Mouse (Mus musculus): ENCODE measurements at regions not wholly inside any gene's neighbourhood (a gene's known extent, or its start where the extent isn't known, plus 50 kb on each side); places are given as distances from the start of the nearest gene placed in this dataset.
A peak's percentile ranks its signal among the peaks of the same experiment; 100 is the strongest.

GRCm38 (mm10) chr3:38820787-38821186 lies 66.0 kb upstream of the Fat4 start:
- no peaks in the 10 kb centered on the region for H3K27me3 ChIP-seq (ENCODE audit: insufficient read depth, poor library complexity, severe bottlenecking)
- no peak for DNase-seq (ENCODE audit: low spot score)
- peaks cover 3% of the 10 kb centered on the region for H3K4me1 ChIP-seq
- H3K36me3 ChIP-seq: no peaks in the 10 kb centered on the region
- H3K9me3 ChIP-seq: no peaks in the 10 kb centered on the region
- no peak overlapping the region; the same call in 1 of the 2 replicates for H3K27ac ChIP-seq
- no peak overlapping the region for H3K4me3 ChIP-seq
- 66% methylated on average over 9 of the region's 9 CpGs for WGBS

DNA sequence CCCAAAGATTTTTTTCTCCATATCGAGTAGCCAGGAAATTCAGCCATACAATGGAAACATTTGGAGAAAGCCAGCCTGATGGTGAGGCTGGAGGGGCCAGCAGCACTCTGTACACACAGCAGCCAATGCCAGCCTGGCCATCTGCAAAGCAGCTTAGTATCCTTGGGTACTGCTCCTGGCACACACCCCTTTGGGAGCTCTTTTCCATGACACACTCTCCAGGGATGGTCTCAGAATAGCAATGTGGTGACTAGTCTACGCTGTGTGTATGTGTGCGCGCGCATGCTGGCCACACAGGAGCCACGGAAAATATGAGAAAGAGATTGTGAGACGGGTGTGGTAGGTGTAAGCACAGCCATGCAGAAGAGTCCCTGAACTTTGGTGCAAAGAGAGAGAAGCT lies 66.4 kb upstream of the Fat4 start:
- H3K4me1 ChIP-seq: peaks cover 3% of the 10 kb centered on the region
- no peaks in the 10 kb centered on the region for H3K36me3 ChIP-seq
- H3K9me3 ChIP-seq: no peaks in the 10 kb centered on the region
- H3K27ac ChIP-seq: peak overlapping the region; percentile 13; the same call in 1 of the 2 replicates
- 74% methylated on average over 7 of the region's 7 CpGs for WGBS
- no peak overlapping the region for H3K4me3 ChIP-seq
- no peaks in the 10 kb centered on the region for H3K27me3 ChIP-seq (ENCODE audit: insufficient read depth, poor library complexity, severe bottlenecking)
- no peak for DNase-seq (ENCODE audit: low spot score)

DNA sequence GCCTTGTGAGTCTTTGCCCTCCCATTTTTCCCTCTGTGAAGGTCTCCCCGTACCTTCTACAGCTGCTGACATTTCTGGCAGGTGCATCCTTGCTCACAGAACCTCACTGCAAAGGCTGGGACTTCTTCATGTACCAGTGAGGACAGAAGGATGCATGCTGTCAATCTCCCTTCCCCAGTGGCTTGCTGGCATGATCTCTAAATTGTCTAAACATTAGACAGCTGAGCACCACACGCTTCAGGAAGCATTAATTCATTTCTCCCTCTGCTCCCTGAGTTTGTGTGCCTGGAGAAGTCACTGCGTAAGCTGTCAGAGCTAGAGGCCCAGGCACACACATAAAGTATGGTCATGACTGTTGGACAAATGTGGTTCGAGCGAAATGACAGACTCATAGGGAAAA lies 69.1 kb upstream of the Fat4 start:
- Histone ChIP-seq H3K9me3 (no peaks in the 10 kb centered on the region), H3K27ac (no peak overlapping the region), H3K4me1 (peaks cover 3% of the 10 kb centered on the region), H3K27me3 (ENCODE audit: insufficient read depth, poor library complexity, severe bottlenecking) (no peaks in the 10 kb centered on the region), H3K4me3 (no peak overlapping the region), H3K36me3 (no peaks in the 10 kb centered on the region)
- 86% methylated on average over 5 of the region's 5 CpGs for WGBS
- no peak for DNase-seq (ENCODE audit: low spot score)

DNA sequence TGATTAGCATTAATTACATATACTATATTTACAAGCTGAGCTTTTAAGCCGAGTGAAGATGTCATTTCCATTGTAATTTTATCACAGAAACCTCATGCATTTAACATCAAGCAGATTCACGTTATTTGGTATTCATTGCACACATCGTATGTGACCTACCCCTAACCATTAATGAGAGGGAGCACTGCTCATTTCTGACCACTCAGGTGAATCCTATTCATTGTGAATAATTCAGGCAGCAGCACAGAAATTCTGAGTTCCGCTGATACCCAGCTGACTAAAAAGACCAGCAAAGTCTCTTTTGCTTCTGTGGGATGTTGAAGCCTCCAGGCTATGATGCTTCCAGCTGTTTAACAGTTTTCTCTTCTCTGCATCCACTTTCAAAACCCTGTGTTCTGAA lies 74.3 kb upstream of the Fat4 start:
- WGBS: 84% methylated on average over 4 of the region's 4 CpGs
- no peaks in the 10 kb centered on the region for H3K4me1 ChIP-seq
- no peak for DNase-seq (ENCODE audit: low spot score)
- no peaks in the 10 kb centered on the region for H3K27me3 ChIP-seq (ENCODE audit: insufficient read depth, poor library complexity, severe bottlenecking)
- H3K36me3 ChIP-seq: no peaks in the 10 kb centered on the region
- H3K9me3 ChIP-seq: no peaks in the 10 kb centered on the region
- H3K4me3 ChIP-seq: no peak overlapping the region
- H3K27ac ChIP-seq: no peak overlapping the region

DNA sequence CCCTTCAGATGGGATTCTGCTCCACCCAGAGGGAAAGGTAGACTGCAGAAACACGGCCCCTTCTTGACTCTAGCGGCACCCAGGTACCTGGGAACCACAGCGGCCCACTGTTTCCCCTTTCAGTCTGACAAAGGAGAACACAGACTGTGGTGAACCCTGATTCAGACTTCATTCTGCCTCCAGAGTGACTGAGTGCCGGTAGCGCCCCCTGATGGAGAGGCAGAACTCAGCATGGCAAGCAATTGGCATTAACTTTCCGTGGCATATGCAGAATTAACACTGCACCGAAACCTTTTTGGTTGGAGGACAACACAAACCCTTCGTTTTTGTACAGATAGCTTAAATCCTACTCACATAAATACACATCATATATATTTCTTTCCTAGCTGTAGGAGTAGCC lies 75.1 kb upstream of the Fat4 start:
- Histone ChIP-seq H3K27me3 (ENCODE audit: insufficient read depth, poor library complexity, severe bottlenecking) (no peaks in the 10 kb centered on the region), H3K4me3 (no peak overlapping the region), H3K36me3 (no peaks in the 10 kb centered on the region), H3K27ac (no peak overlapping the region), H3K9me3 (no peaks in the 10 kb centered on the region), H3K4me1 (no peaks in the 10 kb centered on the region)
- DNase-seq (ENCODE audit: low spot score): no peak
- 82% methylated on average over 8 of the region's 8 CpGs for WGBS

DNA sequence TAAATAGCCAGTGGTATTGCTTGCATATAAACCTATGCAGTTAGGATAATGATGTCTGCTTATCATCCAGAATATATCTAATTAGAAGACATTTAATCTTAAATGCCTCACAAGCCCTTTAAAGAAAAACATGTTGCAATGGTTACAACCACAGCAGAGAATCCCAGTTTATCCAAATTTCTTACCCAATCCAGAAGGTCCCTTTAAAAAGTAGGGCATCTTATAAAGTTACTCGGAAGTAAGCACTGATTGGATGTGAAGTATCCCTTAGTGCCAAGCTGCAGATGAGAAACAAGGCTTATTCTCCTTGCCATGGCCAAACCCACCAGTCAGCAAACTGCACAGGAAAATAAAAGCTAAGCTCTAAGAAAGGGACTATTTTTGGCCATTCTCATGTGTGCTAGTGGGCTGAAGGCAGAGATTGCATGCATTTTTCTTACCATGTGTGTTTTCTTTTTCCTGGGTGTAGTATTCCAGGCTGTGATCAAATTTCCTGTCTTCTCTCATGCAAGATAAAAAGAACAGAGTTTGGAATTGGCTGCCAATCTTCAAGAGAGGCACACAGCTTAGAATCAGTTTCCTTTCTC lies 80.2 kb upstream of the Fat4 start:
- Histone ChIP-seq H3K27me3 (ENCODE audit: insufficient read depth, poor library complexity, severe bottlenecking) (no peaks in the 10 kb centered on the region), H3K4me3 (no peak overlapping the region), H3K4me1 (no peaks in the 10 kb centered on the region), H3K27ac (no peak overlapping the region), H3K9me3 (no peaks in the 10 kb centered on the region), H3K36me3 (no peaks in the 10 kb centered on the region)
- DNase-seq (ENCODE audit: low spot score): no peak
- WGBS: 78% methylated on average over 1 of the region's 1 CpGs

- H3K4me3 ChIP-seq: no peak overlapping the region
- no peaks in the 10 kb centered on the region for H3K27me3 ChIP-seq (ENCODE audit: insufficient read depth, poor library complexity, severe bottlenecking)
- H3K27ac ChIP-seq: no peak overlapping the region
- no peak for DNase-seq (ENCODE audit: low spot score)
- H3K9me3 ChIP-seq: no peaks in the 10 kb centered on the region
- no peaks in the 10 kb centered on the region for H3K36me3 ChIP-seq
- 86% methylated on average over 5 of the region's 5 CpGs for WGBS
- no peaks in the 10 kb centered on the region for H3K4me1 ChIP-seq
Measured at GRCm38 (mm10) chr3:38806036-38806435, 80.7 kb upstream of the Fat4 start.

DNA sequence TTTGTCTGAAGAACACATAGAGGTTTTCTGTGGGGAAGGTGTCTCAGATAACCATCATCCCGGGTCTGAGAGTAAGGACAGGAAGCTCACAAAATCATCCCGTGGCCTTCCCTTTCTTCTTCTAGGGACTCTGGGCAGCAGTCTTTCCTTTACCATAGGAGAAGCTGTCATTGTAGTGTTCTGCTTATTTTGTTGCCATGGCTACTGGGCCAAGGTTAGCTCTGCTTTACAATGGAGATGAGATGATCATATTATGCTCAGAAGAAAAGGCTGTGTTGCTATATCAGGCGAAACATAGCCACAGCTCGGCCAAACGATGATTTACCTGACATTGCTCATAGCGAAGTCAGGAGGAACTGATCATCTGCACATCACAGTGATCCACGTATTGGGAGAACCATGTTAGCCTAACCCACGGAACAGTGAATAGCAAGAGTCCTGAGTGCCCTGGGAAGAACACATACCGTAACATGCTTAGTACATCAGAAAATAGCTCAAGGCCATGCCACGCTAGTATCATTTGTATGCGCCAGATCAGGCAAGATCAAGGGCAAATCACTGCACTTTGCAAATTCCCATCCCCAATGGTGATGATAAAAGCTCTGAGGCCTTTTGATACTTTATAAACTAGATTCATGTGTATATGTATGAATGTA lies 91.0 kb upstream of the Fat4 start:
- no peaks in the 10 kb centered on the region for H3K27me3 ChIP-seq (ENCODE audit: insufficient read depth, poor library complexity, severe bottlenecking)
- DNase-seq (ENCODE audit: low spot score): no peak
- H3K4me1 ChIP-seq: no peaks in the 10 kb centered on the region
- WGBS: 85% methylated on average over 11 of the region's 11 CpGs
- no peaks in the 10 kb centered on the region for H3K9me3 ChIP-seq
- H3K27ac ChIP-seq: no peak overlapping the region
- H3K36me3 ChIP-seq: no peaks in the 10 kb centered on the region
- no peak overlapping the region for H3K4me3 ChIP-seq

DNA sequence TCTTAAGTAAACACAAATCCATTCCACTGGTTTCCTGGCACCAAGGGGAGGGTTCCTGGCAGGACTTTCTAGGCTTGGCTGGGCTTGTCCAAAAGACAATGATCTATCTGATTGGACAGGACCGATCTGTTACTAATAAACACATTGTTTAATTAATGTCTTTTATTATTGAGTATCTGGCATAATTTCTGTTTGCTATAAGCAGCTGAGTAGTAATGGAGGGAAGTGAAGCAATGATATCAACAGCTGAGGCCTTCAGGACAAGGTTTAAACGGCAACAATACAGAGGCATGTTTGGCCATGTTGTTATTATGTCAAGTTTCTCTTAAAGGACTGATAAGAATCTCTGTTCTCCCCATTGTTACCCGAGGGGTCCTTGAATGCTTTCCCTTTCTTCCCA lies 93.5 kb upstream of the Fat4 start:
- no peaks in the 10 kb centered on the region for H3K27me3 ChIP-seq (ENCODE audit: insufficient read depth, poor library complexity, severe bottlenecking)
- H3K4me1 ChIP-seq: no peaks in the 10 kb centered on the region
- H3K9me3 ChIP-seq: no peaks in the 10 kb centered on the region
- H3K36me3 ChIP-seq: no peaks in the 10 kb centered on the region
- 63% methylated on average over 3 of the region's 3 CpGs for WGBS
- H3K27ac ChIP-seq: no peak overlapping the region
- no peak overlapping the region for H3K4me3 ChIP-seq
- DNase-seq (ENCODE audit: low spot score): no peak

GRCm38 (mm10) chr3:38788751-38789150 lies 98.0 kb upstream of the Fat4 start:
- no peaks in the 10 kb centered on the region for H3K4me1 ChIP-seq
- H3K9me3 ChIP-seq: no peaks in the 10 kb centered on the region
- H3K27me3 ChIP-seq (ENCODE audit: insufficient read depth, poor library complexity, severe bottlenecking): no peaks in the 10 kb centered on the region
- H3K27ac ChIP-seq: no peak overlapping the region
- no peaks in the 10 kb centered on the region for H3K36me3 ChIP-seq
- H3K4me3 ChIP-seq: no peak overlapping the region
- 78% methylated on average over 2 of the region's 2 CpGs for WGBS
- no peak for DNase-seq (ENCODE audit: low spot score)

DNA sequence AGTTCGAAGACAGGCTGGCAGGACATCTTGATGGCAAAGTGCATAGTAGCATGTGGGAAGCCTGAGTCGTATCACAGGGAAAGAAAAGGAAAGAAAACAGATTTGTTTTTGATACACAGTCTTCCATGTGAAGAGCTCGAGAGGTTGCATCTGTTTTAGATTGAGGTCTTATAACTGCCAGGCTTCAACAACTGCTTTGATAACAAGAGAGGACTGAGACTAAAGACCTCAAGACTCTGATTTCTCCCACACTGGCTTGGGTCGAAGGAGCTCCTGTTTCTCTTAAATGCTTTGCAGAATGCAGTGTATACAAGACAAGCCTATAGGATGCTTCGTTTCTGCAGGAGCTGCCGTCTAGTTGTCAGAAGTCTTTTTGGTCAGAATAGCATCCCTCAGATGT lies 103.0 kb upstream of the Fat4 start:
- no peak for DNase-seq (ENCODE audit: low spot score)
- Histone ChIP-seq H3K27me3 (ENCODE audit: insufficient read depth, poor library complexity, severe bottlenecking) (no peaks in the 10 kb centered on the region), H3K4me1 (no peaks in the 10 kb centered on the region), H3K36me3 (no peaks in the 10 kb centered on the region), H3K4me3 (no peak overlapping the region), H3K27ac (no peak overlapping the region), H3K9me3 (no peaks in the 10 kb centered on the region)
- WGBS: 76% methylated on average over 6 of the region's 6 CpGs

- 67% methylated on average over 3 of the region's 3 CpGs for WGBS
- Histone ChIP-seq H3K4me3 (no peak overlapping the region), H3K36me3 (no peaks in the 10 kb centered on the region), H3K27ac (no peak overlapping the region), H3K9me3 (no peaks in the 10 kb centered on the region), H3K4me1 (no peaks in the 10 kb centered on the region), H3K27me3 (ENCODE audit: insufficient read depth, poor library complexity, severe bottlenecking) (no peaks in the 10 kb centered on the region)
- no peak for DNase-seq (ENCODE audit: low spot score)
Measured at GRCm38 (mm10) chr3:38783051-38783450, 103.7 kb upstream of the Fat4 start.

DNA sequence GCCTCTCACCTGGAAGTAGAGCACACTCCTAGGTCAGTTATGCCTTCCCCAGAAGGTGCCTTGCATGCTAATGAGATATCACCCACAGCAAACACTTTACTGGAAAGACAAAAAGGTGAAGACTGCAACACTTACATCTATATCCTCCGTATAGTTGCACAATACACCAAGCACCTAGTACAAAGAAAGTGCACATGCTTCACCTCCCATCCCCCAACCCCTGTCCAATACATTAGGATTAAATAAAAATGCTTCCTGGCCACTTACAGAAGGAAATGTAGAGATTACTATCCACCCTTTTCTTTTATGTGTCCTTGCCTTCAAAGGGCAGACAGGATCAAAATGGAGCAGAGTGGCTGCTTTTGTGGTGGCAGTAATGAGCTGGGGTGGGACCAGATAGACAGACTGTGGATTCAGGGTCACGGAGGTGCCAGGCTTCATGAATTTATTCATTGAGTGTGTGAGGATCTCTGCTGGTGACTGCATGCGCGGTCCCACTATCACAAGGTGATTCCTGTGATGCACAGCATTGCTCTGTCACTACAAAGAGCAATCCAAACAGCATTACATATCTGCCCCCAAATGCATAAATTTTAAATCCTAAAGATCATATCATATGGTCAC lies 109.9 kb upstream of the Fat4 start:
- 78% methylated on average over 4 of the region's 4 CpGs for WGBS

More for the DNA sequence above, 109.9 kb upstream of the Fat4 start:
- Histone ChIP-seq H3K9me3 (no peaks in the 10 kb centered on the region), H3K4me3 (no peak overlapping the region), H3K4me1 (no peaks in the 10 kb centered on the region), H3K27me3 (ENCODE audit: insufficient read depth, poor library complexity, severe bottlenecking) (no peaks in the 10 kb centered on the region), H3K36me3 (no peaks in the 10 kb centered on the region), H3K27ac (no peak overlapping the region)
- DNase-seq (ENCODE audit: low spot score): no peak

All from heart, embryonic 10.5 days (tissue).